Mouse (Mus musculus): ENCODE measurements around the gene Diras1. TPM values are rescaled to one million over a fixed set of nuclear protein-coding genes. Genes with fewer than 3 reads are reported as not detected.
A peak's percentile ranks its signal among the peaks of the same experiment; 100 is the strongest.

Diras1 gene
- total and polyA plus RNA-seq, 3 experiments = not detected

GRCm38 (mm10) chr10:81036988-81037580 is 11.6 kb upstream of the Diras1 start, which contains the start of gene Slc39a3:
Gene Slc39a3 (minus strand): TSS chr10:81037426.
- Histone ChIP-seq H3K36me3 (replicated peaks in 1 of 2; ENCODE audit: control insufficient read depth in 1 of 2, insufficient read depth in 1 of 2, low read length in 1 of 2) (peaks cover 0 to 27% of the 10 kb centered on the region in 2 experiments), H3K4me1 (ENCODE audit: control insufficient read depth in 1 of 2, insufficient read depth in 2 of 2) (peaks cover 0 to 5% of the 10 kb centered on the region in 2 experiments; a peak in 2 of 4 replicates), H3K4me3 (replicated peaks in 1 of 3; ENCODE audit: low read depth in 2 of 3, low read length in 2 of 3, poor library complexity in 1 of 3) (peak within 1 kb of the TSS; percentile 66 to 71 (median 69)), H3K9me3 (replicated peaks; ENCODE audit: low read length) (no peaks in the 10 kb centered on the region), H3K4me2 (ENCODE audit: insufficient read depth, low read depth, poor library complexity, severe bottlenecking) (0 out of 2 replicates have a peak within 1 kb of the TSS, but pooled peaks have one; percentile 14), H3K27ac (ENCODE audit: insufficient read depth, low read depth) (no peak within 1 kb of the TSS), H3K9ac (ENCODE audit: insufficient read depth, low read depth) (no peak within 1 kb of the TSS), H3K27me3 (replicated peaks) (no peaks in the 10 kb centered on the region), H3K79me2 (replicated peaks; ENCODE audit: control insufficient read depth, extremely low read depth, insufficient read depth, poor library complexity, severe bottlenecking) (no peaks in the 10 kb centered on the region)
- dilution Hi-C loops (cut with MboI; ENCODE audit: extremely low pct_ligation_motif_present, extremely low pct_unique_long_range_greater_than_20kb, low sequenced_read_pairs) (no loop called here), in situ Hi-C loops (cut with MboI; ENCODE audit: low pct_ligation_motif_present, low pct_unique_long_range_greater_than_20kb, low sequenced_read_pairs) (no loop called here)
- TF ChIP-seq POLR2AphosphoS2 (IDR thresholded peaks at IDR 0.05; ENCODE audit: low read depth, low read length) (no peak), ZKSCAN1 (IDR thresholded peaks at IDR 0.05; ENCODE audit: borderline replicate concordance, low read depth, low read length) (peak; percentile 90), TBP (conservative IDR thresholded peaks at IDR 0.05; ENCODE audit: low read depth, low read length) (peak; percentile 51; the same call in 1 of the 2 replicates), BHLHE40 (IDR thresholded peaks at IDR 0.05; ENCODE audit: low read depth, low read length) (peak; percentile 28; the same call in 1 of the 2 replicates), CHD2 (IDR thresholded peaks at IDR 0.05; ENCODE audit: low read length) (peak; percentile 98), RAD21 (IDR thresholded peaks at IDR 0.05; ENCODE audit: low read depth, low read length) (no peak), MYC (IDR thresholded peaks at IDR 0.05; ENCODE audit: low read depth, low read length) (peak; percentile 77; the same call in 1 of the 2 replicates), UBTF (IDR thresholded peaks at IDR 0.05; ENCODE audit: low read depth, low read length) (no peak), KAT2A (IDR thresholded peaks at IDR 0.05; ENCODE audit: insufficient replicate concordance, low read length) (peak; percentile 87; the same call in 1 of the 2 replicates), MAZ (IDR thresholded peaks at IDR 0.05; ENCODE audit: low read depth, low read length) (peak; percentile 83), HCFC1 (IDR thresholded peaks at IDR 0.05; ENCODE audit: low read depth, low read length) (peak; percentile 94), E2F4 (IDR thresholded peaks at IDR 0.05; ENCODE audit: insufficient replicate concordance, low read depth, low read length) (no peak), SMC3 (IDR thresholded peaks at IDR 0.05; ENCODE audit: low read depth, low read length) (peak; percentile 8; the same call in 1 of the 2 replicates), USF1 (IDR thresholded peaks at IDR 0.05; ENCODE audit: low read depth, low read length) (no peak), GABPA (IDR thresholded peaks at IDR 0.05; ENCODE audit: insufficient replicate concordance, low read depth, low read length) (no peak), IRF4 (IDR thresholded peaks at IDR 0.05; ENCODE audit: low read depth, low read length) (peak; percentile 64; the same call in 1 of the 2 replicates), ELF1 (IDR thresholded peaks at IDR 0.05; ENCODE audit: low read depth, low read length) (peak; percentile 75), NRF1 (IDR thresholded peaks at IDR 0.05; ENCODE audit: low read depth, low read length) (peak; percentile 42; the same call in 1 of the 2 replicates), MXI1 (IDR thresholded peaks at IDR 0.05; ENCODE audit: low read depth, low read length) (peak; percentile 93; the same call in 1 of the 2 replicates), NELFE (IDR thresholded peaks at IDR 0.05; ENCODE audit: low read depth, low read length) (no peak; the same call in 1 of the 2 replicates), ETS1 (conservative IDR thresholded peaks at IDR 0.05; ENCODE audit: low read depth, low read length) (no peak), MEF2A (IDR thresholded peaks at IDR 0.05; ENCODE audit: borderline replicate concordance, low read depth, low read length) (peak; percentile 38; the same call in 1 of the 2 replicates), POLR2A (IDR thresholded peaks at IDR 0.05; ENCODE audit: low read depth, low read length) (no peak), SIN3A (IDR thresholded peaks at IDR 0.05; ENCODE audit: low read length) (peak; percentile 99)
- peak; percentile 99 for DNase-seq (ENCODE audit: extremely low read depth)
